Comparison of ENCODE assay signal across 26 mouse cellular contexts in genomic region chr6:35463450-35464395, GRCm38 (mm10).
DNase-seq lines count a peak whose midpoint lies in the region; ATAC-seq lines count a peak whose summit lies in the region.
"Had no signal": no experiment of that assay in that cellular context is flagged by ENCODE, and none has a peak within 500 bp of the region (broad histone marks: within the 10 kb centered on the region; RNA-seq: fewer than 3 reads in every experiment).

No protein-coding gene starts in this region.

- DNase-seq in heart, embryonic 10.5 days (ENCODE audit: low spot score), result peak; percentile 28
- no peak for DNase-seq in heart, postnatal 4 days
- peak; percentile 40 for DNase-seq in midbrain, embryonic 14.5 days
- DNase-seq in midbrain, embryonic 10.5 days (ENCODE audit: low spot score), result no peak
- peak; percentile 27 for DNase-seq in layer of hippocampus, adult 9-11 months
- DNase-seq in telencephalon, adult 2 months (ENCODE audit: low read depth, low spot score), result peak; percentile 6
- DNase-seq in spleen, adult 12 weeks (ENCODE audit: low spot score), result no peak
- DNase-seq: adrenal gland, adult 8-10 months; B cell, adult 2 months; cerebellum, adult 9-10 months; gastrocnemius, postnatal 25 days; heart, adult 18-20 months; heart, postnatal 14 days; kidney, adult 2 months; liver, postnatal 0 days; spleen, adult 18-20 months had no signal

- 78% methylated on average over 5 of the region's 5 CpGs for WGBS in heart, embryonic 10.5 days
- 52% methylated on average over 5 of the region's 5 CpGs for WGBS in midbrain, embryonic 14.5 days
- 80% methylated on average over 5 of the region's 5 CpGs for WGBS in midbrain, embryonic 10.5 days
- 87% methylated on average over 5 of the region's 5 CpGs for WGBS in intestine, embryonic 15.5 days

- no peaks in the 10 kb centered on the region for H3K4me1 ChIP-seq in heart, embryonic 10.5 days
- H3K4me1 ChIP-seq in midbrain, embryonic 14.5 days (ENCODE audit: control insufficient read depth, insufficient read depth, low read length), result no peaks in the 10 kb centered on the region
- H3K4me1 ChIP-seq in midbrain, embryonic 10.5 days, result no peaks in the 10 kb centered on the region
- H3K4me1 ChIP-seq in intestine, embryonic 15.5 days (replicated peaks), result no peaks in the 10 kb centered on the region
- H3K4me1 ChIP-seq: heart, embryonic 13.5 days; limb, embryonic 12.5 days had no signal

- no peak overlapping the region for H3K9ac ChIP-seq in midbrain, embryonic 14.5 days (replicated peaks; ENCODE audit: low read length)
- H3K9ac ChIP-seq in intestine, embryonic 15.5 days, result no peak overlapping the region
- H3K9ac ChIP-seq: heart, embryonic 13.5 days; hindbrain, embryonic 14.5 days; limb, embryonic 12.5 days; liver, postnatal 0 days had no signal

- H3K9me3 ChIP-seq in heart, embryonic 10.5 days, result no peaks in the 10 kb centered on the region
- no peaks in the 10 kb centered on the region for H3K9me3 ChIP-seq in midbrain, embryonic 14.5 days (ENCODE audit: control insufficient read depth, low read length)
- H3K9me3 ChIP-seq in midbrain, embryonic 10.5 days (replicated peaks), result no peaks in the 10 kb centered on the region
- H3K9me3 ChIP-seq in intestine, embryonic 15.5 days, result no peaks in the 10 kb centered on the region
- H3K9me3 ChIP-seq: limb, embryonic 12.5 days had no signal

- no peak overlapping the region for H3K27ac ChIP-seq in heart, embryonic 10.5 days
- H3K27ac ChIP-seq in midbrain, embryonic 14.5 days (replicated peaks; ENCODE audit: low read depth, low read length), result no peak overlapping the region
- no peak overlapping the region for H3K27ac ChIP-seq in midbrain, embryonic 10.5 days (replicated peaks)
- H3K27ac ChIP-seq in intestine, embryonic 15.5 days, result no peak overlapping the region
- H3K27ac ChIP-seq: heart, embryonic 13.5 days; hindbrain, embryonic 14.5 days; kidney, postnatal 0 days; limb, embryonic 12.5 days; macrophage had no signal

- H3K4me3 ChIP-seq in heart, embryonic 10.5 days, result no peak overlapping the region
- H3K4me3 ChIP-seq in midbrain, embryonic 14.5 days (replicated peaks; ENCODE audit: low read depth, low read length), result no peak overlapping the region
- no peak overlapping the region for H3K4me3 ChIP-seq in midbrain, embryonic 10.5 days
- H3K4me3 ChIP-seq in intestine, embryonic 15.5 days (replicated peaks), result no peak overlapping the region
- H3K4me3 ChIP-seq: heart, embryonic 13.5 days; limb, embryonic 12.5 days had no signal

- H3K4me2 ChIP-seq in midbrain, embryonic 14.5 days (ENCODE audit: low read length), result no peak overlapping the region
- no peak overlapping the region for H3K4me2 ChIP-seq in intestine, embryonic 15.5 days (replicated peaks)
- H3K4me2 ChIP-seq: heart, embryonic 13.5 days; hindbrain, embryonic 14.5 days; limb, embryonic 12.5 days; liver, embryonic 11.5 days had no signal

- ATAC-seq in midbrain, embryonic 14.5 days (ENCODE audit: low FRiP score, low TSS enrichment), result peak; percentile 46; the same call in 1 of the 2 replicates
- ATAC-seq in intestine, embryonic 15.5 days, result no peak
- ATAC-seq: activated CD4-positive, CD25-positive, alpha-beta regulatory T cell, adult 4 months; inflammation-experienced regulatory T-cells, adult 6 months; liver, postnatal 0 days; lung, postnatal 0 days had no signal

- no peaks in the 10 kb centered on the region for H3K36me3 ChIP-seq in heart, embryonic 10.5 days
- H3K36me3 ChIP-seq in midbrain, embryonic 14.5 days (ENCODE audit: control insufficient read depth, insufficient read depth, low read length), result no peaks in the 10 kb centered on the region
- H3K36me3 ChIP-seq in midbrain, embryonic 10.5 days, result no peaks in the 10 kb centered on the region
- no peaks in the 10 kb centered on the region for H3K36me3 ChIP-seq in intestine, embryonic 15.5 days
- H3K36me3 ChIP-seq: heart, embryonic 13.5 days; limb, embryonic 12.5 days had no signal

- no peaks in the 10 kb centered on the region for H3K27me3 ChIP-seq in heart, embryonic 10.5 days (ENCODE audit: insufficient read depth, poor library complexity, severe bottlenecking)
- H3K27me3 ChIP-seq in midbrain, embryonic 14.5 days (ENCODE audit: control insufficient read depth, insufficient read depth, low read length), result no peaks in the 10 kb centered on the region
- no peaks in the 10 kb centered on the region for H3K27me3 ChIP-seq in midbrain, embryonic 10.5 days (ENCODE audit: low read depth, poor library complexity, severe bottlenecking)
- no peaks in the 10 kb centered on the region for H3K27me3 ChIP-seq in intestine, embryonic 15.5 days (replicated peaks)
- H3K27me3 ChIP-seq: heart, embryonic 13.5 days; limb, embryonic 12.5 days had no signal

Comparison
In these comparisons a context has a peak if more than half of its experiments do, and no peak if none do; other contexts are left out.
1. DNase-seq: peak in heart, embryonic 10.5 days (single experiment), midbrain, embryonic 14.5 days (single experiment), layer of hippocampus, adult 9-11 months (single experiment) and telencephalon, adult 2 months (single experiment); none in heart, postnatal 4 days (single experiment), midbrain, embryonic 10.5 days (single experiment) and spleen, adult 12 weeks (single experiment).